Mouse (Mus musculus) embryonic facial prominence, embryonic 14.5 days (tissue): ENCODE data around the gene Map3k13. TPM values are rescaled to one million over a fixed set of nuclear protein-coding genes. Genes with fewer than 3 reads are reported as not detected.
A peak's percentile ranks its signal among the peaks of the same experiment; 100 is the strongest.

Source experiments
- ATAC-seq: fragments of 200-750 bp; cut with Nextera tagmentation; 2 replicates; pipeline ENCODE4 v1.8.0; 2017; ENCODE audit warnings: low read depth, moderate number of reproducible peaks, moderate TSS enrichment
- DNase-seq: peaks from one replicate; pipeline ENCODE4 v3.0.0-alpha.2; 2015; ENCODE audit warnings: low spot score
- H3K27ac ChIP-seq: fragments of 300-500 bp; sonication (generic); replicated peaks from 2 replicates; pipeline ENCODE4 v1.5.1; 2014; ENCODE audit warnings: low read depth, mild to moderate bottlenecking, low read length, moderate library complexity
- H3K27me3 ChIP-seq: fragments of 300-500 bp; sonication (generic); replicated peaks from 2 replicates; pipeline ENCODE4 v1.6.1; 2014; ENCODE audit warnings: low read length; ENCODE audit not compliant: control insufficient read depth, insufficient read depth
- H3K36me3 ChIP-seq: fragments of 300-500 bp; sonication (generic); 2 replicates; pipeline ENCODE4 v1.6.1; 2014; ENCODE audit warnings: low read length, mixed read lengths; ENCODE audit not compliant: control insufficient read depth, insufficient read depth
- H3K4me1 ChIP-seq: fragments of 300-500 bp; sonication (generic); 2 replicates; pipeline ENCODE4 v1.6.1; 2014; ENCODE audit warnings: antibody characterized with exemption, low read length; ENCODE audit not compliant: control insufficient read depth, insufficient read depth
- H3K4me2 ChIP-seq: fragments of 300-500 bp; sonication (generic); 2 replicates; pipeline ENCODE4 v1.6.1; 2014; ENCODE audit warnings: low read depth, mild to moderate bottlenecking, low read length, moderate library complexity, mixed read lengths
- H3K4me3 ChIP-seq: fragments of 300-500 bp; sonication (generic); 2 replicates; pipeline ENCODE4 v1.5.1; 2014; ENCODE audit warnings: low read depth, mild to moderate bottlenecking, low read length
- H3K9ac ChIP-seq: fragments of 300-500 bp; sonication (generic); 2 replicates; pipeline ENCODE4 v1.6.1; 2014; ENCODE audit warnings: low read depth, mild to moderate bottlenecking, low read length, moderate library complexity, mixed read lengths
- H3K9me3 ChIP-seq: fragments of 300-500 bp; sonication (generic); 2 replicates; pipeline ENCODE4 v1.6.1; 2016; ENCODE audit warnings: low read length; ENCODE audit not compliant: control insufficient read depth
- WGBS: fragments of 180-500 bp; shearing (Covaris S2); extraction: QIAGEN DNeasy Blood & Tissue Kit; methylation state at CpG from one replicate; pipeline ENCODE4 v1.1.7; 2014; 5-methylcytosine and 5-hydroxymethylcytosine counted together
- polyA plus RNA-seq: library from polyadenylated mRNA; unstranded; fragments of >200 nt; fragmentation: Nextera tagmentation; extraction: Ambion mirVana; gene quantifications from 2 replicates; pipeline ENCODE4 v1.2.1, GENCODE M21; 2014

Map3k13 gene
- polyA plus RNA-seq, 1 experiment from 2014 or later: 0.95 TPM

DNA sequence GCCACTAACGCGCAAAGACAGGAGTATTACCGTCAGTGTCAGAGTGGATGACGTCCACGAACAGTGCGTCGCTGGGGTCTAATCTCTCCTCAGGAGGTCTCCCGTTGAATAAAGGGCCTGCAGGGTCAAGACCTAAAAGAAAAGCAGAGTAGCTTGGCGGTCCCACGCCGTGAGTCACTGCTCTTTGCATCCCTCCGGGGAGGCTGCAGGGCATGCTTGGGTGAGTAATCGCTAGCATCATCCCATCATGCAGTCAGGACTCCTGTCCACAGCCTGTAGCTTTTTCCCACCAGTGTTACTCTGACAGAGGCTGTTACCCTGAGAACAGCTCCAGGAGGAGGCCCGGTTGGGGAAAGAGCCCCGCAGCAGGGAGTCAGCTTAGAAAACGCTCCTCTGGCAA, 182.1 kb downstream of the Map3k13 start:
- Histone ChIP-seq H3K27me3 (no peaks in the 10 kb centered on the region), H3K36me3 (no peaks in the 10 kb centered on the region), H3K27ac (no peak overlapping the region), H3K4me1 (peaks cover 4% of the 10 kb centered on the region; the same call in 1 of the 2 replicates), H3K9me3 (no peaks in the 10 kb centered on the region), H3K4me3 (peak overlapping the region; percentile 13), H3K4me2 (peak overlapping the region; percentile 43), H3K9ac (peak overlapping the region; percentile 43)
- WGBS: 3% methylated on average over 16 of the region's 16 CpGs
- peak; percentile 37 for DNase-seq
- ATAC-seq: peak; percentile 33; the same call in 1 of the 2 replicates

DNA sequence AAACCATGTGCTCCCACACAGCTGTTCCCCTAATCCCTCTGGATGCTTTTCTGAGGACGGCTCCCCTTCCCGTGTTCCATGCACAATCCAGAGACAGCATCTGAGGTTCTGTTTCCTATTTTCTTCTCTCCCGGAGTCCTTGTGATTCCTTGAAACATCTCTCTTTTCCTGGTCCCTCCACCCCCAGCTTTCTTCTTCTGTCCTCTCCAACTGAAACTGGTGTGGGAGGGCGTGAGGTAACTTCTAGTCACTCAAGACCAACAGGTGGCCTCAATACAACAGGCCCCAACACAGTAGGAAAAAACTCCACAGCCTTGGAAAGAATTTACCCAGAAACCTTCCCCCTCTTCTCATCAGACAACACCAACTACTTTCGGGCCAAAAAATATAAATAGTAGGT, 183.2 kb downstream of the Map3k13 start:
- no peak overlapping the region for H3K9ac ChIP-seq
- ATAC-seq (no peak), DNase-seq (no peak)
- WGBS: 54% methylated on average over 5 of the region's 5 CpGs
- peaks cover 4% of the 10 kb centered on the region; the same call in 1 of the 2 replicates for H3K4me1 ChIP-seq
- H3K36me3 ChIP-seq: no peaks in the 10 kb centered on the region
- no peak overlapping the region for H3K27ac ChIP-seq
- H3K4me2 ChIP-seq: no peak overlapping the region
- no peak overlapping the region for H3K4me3 ChIP-seq
- H3K27me3 ChIP-seq: no peaks in the 10 kb centered on the region
- no peaks in the 10 kb centered on the region for H3K9me3 ChIP-seq

Other genes starting within 250 kb of the Map3k13 start
- 22.9 and 23.9 TPM in 2 replicates for gene 2510009E07Rik, start 99.7 kb upstream of the Map3k13 start, polyA plus RNA-seq
- 2.2 and 2.5 TPM in 2 replicates for gene Ehhadh, start 6.5 kb upstream of the Map3k13 start, polyA plus RNA-seq
- 39.1 and 41.1 TPM in 2 replicates for gene Tmem41a, start 153.2 kb downstream of the Map3k13 start, polyA plus RNA-seq
- gene Liph, start 201.3 kb downstream of the Map3k13 start, polyA plus RNA-seq: 0.71 and 1.2 TPM in 2 replicates
- gene Senp2, start 215.1 kb downstream of the Map3k13 start, polyA plus RNA-seq: 44.4 and 47.3 TPM in 2 replicates